17 mouse cellular contexts compared by ENCODE assay signal in genomic region chr15:61538169-61538755, GRCm38 (mm10).
A peak's percentile ranks its signal among the peaks of the same experiment; 100 is the strongest.
DNase-seq lines count a peak whose midpoint lies in the region; ATAC-seq lines count a peak whose summit lies in the region.
"Had no signal": no experiment of that assay in that cellular context is flagged by ENCODE, and none has a peak within 500 bp of the region (broad histone marks: within the 10 kb centered on the region; RNA-seq: fewer than 3 reads in every experiment).

No protein-coding gene starts in this region.

- H3K4me2 ChIP-seq in forebrain, embryonic 15.5 days (replicated peaks), result no peak overlapping the region
- H3K4me2 ChIP-seq: heart, embryonic 13.5 days; hindbrain, embryonic 15.5 days had no signal

- no peak overlapping the region for H3K9ac ChIP-seq in forebrain, embryonic 15.5 days (replicated peaks)
- H3K9ac ChIP-seq: heart, embryonic 13.5 days; hindbrain, embryonic 15.5 days had no signal

- DNase-seq in forebrain, embryonic 10.5 days (ENCODE audit: extremely low spot score, low spot score), result no peak
- DNase-seq in retina, postnatal 1 day, result peak; percentile 35
- DNase-seq in retina, embryonic 14.5 days (ENCODE audit: low spot score), result no peak
- peak; percentile 6 for DNase-seq in induced T-regulatory cell, adult 2 months (ENCODE audit: low read depth)
- no peak for DNase-seq in layer of hippocampus, postnatal 10 days (ENCODE audit: low spot score in 2 of 2)
- DNase-seq: adrenal gland, adult 2 months; adrenal gland, postnatal 25 days; cerebellum, adult 2 months; cerebellum, postnatal 10 days; gastrocnemius, postnatal 14 days; heart, postnatal 36 days had no signal

- H3K9me3 ChIP-seq in forebrain, embryonic 15.5 days, result no peaks in the 10 kb centered on the region
- no peaks in the 10 kb centered on the region for H3K9me3 ChIP-seq in forebrain, embryonic 10.5 days
- H3K9me3 ChIP-seq: embryonic facial prominence, embryonic 10.5 days; heart, embryonic 13.5 days; hindbrain, embryonic 15.5 days had no signal

- WGBS in forebrain, embryonic 15.5 days, result 36% methylated on average over 4 of the region's 4 CpGs
- WGBS in forebrain, embryonic 10.5 days, result 75% methylated on average over 4 of the region's 4 CpGs

- no peaks in the 10 kb centered on the region for H3K27me3 ChIP-seq in forebrain, embryonic 15.5 days
- H3K27me3 ChIP-seq in forebrain, embryonic 10.5 days (ENCODE audit: poor library complexity, severe bottlenecking), result no peaks in the 10 kb centered on the region
- H3K27me3 ChIP-seq: heart, embryonic 13.5 days; hindbrain, embryonic 15.5 days had no signal

- H3K4me3 ChIP-seq in forebrain, embryonic 15.5 days, result no peak overlapping the region
- no peak overlapping the region for H3K4me3 ChIP-seq in forebrain, embryonic 10.5 days
- H3K4me3 ChIP-seq: embryonic facial prominence, embryonic 10.5 days; erythroblast, embryonic 14.5 days; heart, embryonic 13.5 days; hindbrain, embryonic 15.5 days had no signal

- 0 out of 2 replicates have a peak, but pooled peaks cover 7% of the 10 kb centered on the region for H3K4me1 ChIP-seq in forebrain, embryonic 15.5 days
- peaks cover 13% of the 10 kb centered on the region for H3K4me1 ChIP-seq in forebrain, embryonic 10.5 days

- no peaks in the 10 kb centered on the region for H3K36me3 ChIP-seq in forebrain, embryonic 15.5 days
- no peaks in the 10 kb centered on the region for H3K36me3 ChIP-seq in forebrain, embryonic 10.5 days (replicated peaks)
- H3K36me3 ChIP-seq: embryonic facial prominence, embryonic 10.5 days; heart, embryonic 13.5 days; hindbrain, embryonic 15.5 days had no signal

- peak; percentile 52 for ATAC-seq in forebrain, embryonic 15.5 days (replicated peaks)
- ATAC-seq: intestine, postnatal 0 days had no signal

- no peak overlapping the region for H3K27ac ChIP-seq in forebrain, embryonic 15.5 days (replicated peaks)
- no peak overlapping the region for H3K27ac ChIP-seq in forebrain, embryonic 10.5 days
- H3K27ac ChIP-seq: embryonic facial prominence, embryonic 10.5 days; heart, embryonic 13.5 days; hindbrain, embryonic 15.5 days had no signal

Comparison
In these comparisons a context has a peak if more than half of its experiments do, and no peak if none do; other contexts are left out.
1. DNase-seq: peak in retina, postnatal 1 day (single experiment) and induced T-regulatory cell, adult 2 months (single experiment); none in forebrain, embryonic 10.5 days (single experiment), retina, embryonic 14.5 days (single experiment) and layer of hippocampus, postnatal 10 days (0 of 2).